8 mouse cellular contexts compared by ENCODE assay signal in the genomic region with DNA sequence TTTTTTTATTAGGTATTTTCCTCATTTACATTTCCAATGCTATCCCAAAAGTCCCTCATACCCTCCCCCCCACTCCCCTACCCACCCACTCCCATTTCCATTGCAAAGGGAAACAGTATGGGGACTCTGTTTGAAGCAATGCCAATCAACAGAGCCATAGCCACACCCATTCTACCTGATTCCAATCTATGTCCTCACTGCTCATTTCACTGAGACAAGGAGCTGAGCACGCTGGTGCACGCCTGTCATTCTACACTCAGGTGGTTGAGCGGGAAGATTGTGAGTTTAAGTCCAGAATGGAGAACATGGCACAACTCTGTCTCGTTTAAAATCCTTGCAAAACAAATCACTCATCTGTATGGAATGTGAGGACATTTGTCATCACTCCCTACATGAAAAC. TPM values are rescaled to one million over a fixed set of nuclear protein-coding genes. Genes with fewer than 3 reads are reported as not detected.
DNase-seq lines count a peak whose midpoint lies in the region; ATAC-seq and TF ChIP-seq lines count a peak whose summit lies in the region.

No protein-coding gene starts in this region.

- H3K9ac ChIP-seq in hindbrain, postnatal 0 days (replicated peaks; ENCODE audit: low read length), result no peak overlapping the region
- H3K9ac ChIP-seq in hindbrain, embryonic 12.5 days, result no peak overlapping the region
- peak overlapping the region; percentile 69; the same call in 1 of the 2 replicates for H3K9ac ChIP-seq in liver, embryonic 15.5 days

- TF ChIP-seq CTCF in hindbrain, postnatal 0 days (IDR thresholded peaks at IDR 0.05; ENCODE audit: low read depth), result no peak

- peak overlapping the region; percentile 93; the same call in 1 of the 2 replicates for H3K27ac ChIP-seq in hindbrain, embryonic 10.5 days
- no peak overlapping the region for H3K27ac ChIP-seq in hindbrain, postnatal 0 days
- no peak overlapping the region for H3K27ac ChIP-seq in hindbrain, embryonic 12.5 days
- H3K27ac ChIP-seq in liver, embryonic 15.5 days (replicated peaks), result peak overlapping the region; percentile 86; the same call in 1 of the 2 replicates

- 59% methylated on average over 4 of the region's 4 CpGs for WGBS in hindbrain, embryonic 10.5 days
- 64% methylated on average over 4 of the region's 4 CpGs for WGBS in hindbrain, postnatal 0 days
- WGBS in hindbrain, embryonic 12.5 days, result 63% methylated on average over 4 of the region's 4 CpGs
- WGBS in liver, embryonic 15.5 days (ENCODE audit: insufficient replicate concordance), result 35% methylated on average over 4 of the region's 4 CpGs

- H3K4me2 ChIP-seq in hindbrain, postnatal 0 days (ENCODE audit: low read depth, low read length), result no peak overlapping the region
- H3K4me2 ChIP-seq in hindbrain, embryonic 12.5 days (replicated peaks), result peak overlapping the region; percentile 86; the same call in 1 of the 2 replicates
- peak overlapping the region; percentile 89 for H3K4me2 ChIP-seq in liver, embryonic 15.5 days

- H3K27me3 ChIP-seq in hindbrain, embryonic 10.5 days (ENCODE audit: insufficient read depth, poor library complexity, severe bottlenecking), result no peaks in the 10 kb centered on the region
- H3K27me3 ChIP-seq in hindbrain, postnatal 0 days (ENCODE audit: insufficient read depth, low read length), result no peaks in the 10 kb centered on the region
- H3K27me3 ChIP-seq in hindbrain, embryonic 12.5 days, result no peaks in the 10 kb centered on the region
- H3K27me3 ChIP-seq in liver, embryonic 15.5 days, result no peaks in the 10 kb centered on the region

- H3K4me1 ChIP-seq in hindbrain, embryonic 10.5 days (replicated peaks), result peaks cover 26% of the 10 kb centered on the region
- peaks cover 10% of the 10 kb centered on the region for H3K4me1 ChIP-seq in hindbrain, postnatal 0 days (ENCODE audit: insufficient read depth, low read length)
- H3K4me1 ChIP-seq in hindbrain, embryonic 12.5 days, result peaks cover 18% of the 10 kb centered on the region
- H3K4me1 ChIP-seq in liver, embryonic 15.5 days (replicated peaks), result peaks cover 25% of the 10 kb centered on the region

- no peaks in the 10 kb centered on the region for H3K9me3 ChIP-seq in hindbrain, embryonic 10.5 days
- H3K9me3 ChIP-seq in hindbrain, postnatal 0 days (ENCODE audit: low read length), result no peaks in the 10 kb centered on the region
- no peaks in the 10 kb centered on the region for H3K9me3 ChIP-seq in hindbrain, embryonic 12.5 days (replicated peaks)
- H3K9me3 ChIP-seq in liver, embryonic 15.5 days (replicated peaks), result no peaks in the 10 kb centered on the region

- H3K4me3 ChIP-seq in hindbrain, embryonic 10.5 days, result peak overlapping the region; percentile 74
- no peak overlapping the region for H3K4me3 ChIP-seq in hindbrain, postnatal 0 days (ENCODE audit: low read length)
- H3K4me3 ChIP-seq in hindbrain, embryonic 12.5 days, result 0 out of 2 replicates have a peak overlapping the region, but pooled peaks have one; percentile 71
- peak overlapping the region; percentile 73; the same call in 1 of the 2 replicates for H3K4me3 ChIP-seq in liver, embryonic 15.5 days (replicated peaks)

- no peak for DNase-seq in hindbrain, embryonic 10.5 days (ENCODE audit: low spot score)
- DNase-seq in hindbrain, postnatal 0 days (ENCODE audit: low spot score), result no peak
- peak; percentile 87 for DNase-seq in ES-CJ7 (ENCODE audit: low read depth, low spot score)
- DNase-seq in right cerebral cortex, postnatal 25 days, result no peak
- DNase-seq in right cerebral cortex, postnatal 4 days, result no peak

- no peak for ATAC-seq in hindbrain, postnatal 0 days
- no peak for ATAC-seq in hindbrain, embryonic 12.5 days (ENCODE audit: low FRiP score)
- ATAC-seq in liver, embryonic 15.5 days (ENCODE audit: insufficient read depth), result peak; percentile 47; the same call in 1 of the 2 replicates
- ATAC-seq in granulocyte monocyte progenitor cell, adult 5-6 weeks (replicated peaks; ENCODE audit: poor library complexity, severe bottlenecking), result no peak

- H3K36me3 ChIP-seq in hindbrain, embryonic 10.5 days, result peaks cover 51% of the 10 kb centered on the region
- H3K36me3 ChIP-seq in hindbrain, postnatal 0 days (ENCODE audit: insufficient read depth, low read length), result peaks cover 8% of the 10 kb centered on the region; the same call in 1 of the 2 replicates
- peaks cover 19% of the 10 kb centered on the region for H3K36me3 ChIP-seq in hindbrain, embryonic 12.5 days
- H3K36me3 ChIP-seq in liver, embryonic 15.5 days (replicated peaks), result peaks cover 15% of the 10 kb centered on the region

RNA-seq across cellular contexts. Expression of gene Mrm2, which starts 0.8 kb away (rescaled TPM):
- 21.5 and 21.7 TPM in 2 replicates for polyA plus RNA-seq in hindbrain, embryonic 10.5 days (2016; fragmentation: Nextera tagmentation; extraction: Ambion mirVana)
- total RNA-seq in hindbrain, postnatal 0 days (2014; rRNA removed), result 14.5 and 15.6 TPM in 2 replicates
- polyA plus RNA-seq in hindbrain, postnatal 0 days (2015; fragmentation: Nextera tagmentation; extraction: Ambion mirVana), result 15.0 and 15.8 TPM in 2 replicates
- polyA plus RNA-seq in hindbrain, embryonic 12.5 days (2016; fragmentation: Nextera tagmentation; extraction: Ambion mirVana), result 18.9 and 20.9 TPM in 2 replicates
- 8.4 and 8.5 TPM in 2 replicates for polyA plus RNA-seq in liver, embryonic 15.5 days (2015; fragmentation: Nextera tagmentation; extraction: Ambion mirVana)
- total RNA-seq in granulocyte monocyte progenitor cell, adult 5-6 weeks (2014; fragmentation: Nextera tagmentation), result 6.3 and 11.2 TPM in 2 replicates
- 7.7 and 9.3 TPM in 2 replicates for total RNA-seq in granulocyte monocyte progenitor cell, adult 5-6 weeks (2017)

RNA-seq across cellular contexts. Expression of gene Nudt1, which starts 11.1 kb away (rescaled TPM):
- 53.8 and 54.6 TPM in 2 replicates for polyA plus RNA-seq in hindbrain, embryonic 10.5 days (2016; fragmentation: Nextera tagmentation; extraction: Ambion mirVana)
- 7.5 and 8.7 TPM in 2 replicates for total RNA-seq in hindbrain, postnatal 0 days (2014; rRNA removed)
- polyA plus RNA-seq in hindbrain, postnatal 0 days (2015; fragmentation: Nextera tagmentation; extraction: Ambion mirVana), result 19.7 and 21.4 TPM in 2 replicates
- polyA plus RNA-seq in hindbrain, embryonic 12.5 days (2016; fragmentation: Nextera tagmentation; extraction: Ambion mirVana), result 31.1 and 32.1 TPM in 2 replicates
- polyA plus RNA-seq in liver, embryonic 15.5 days (2015; fragmentation: Nextera tagmentation; extraction: Ambion mirVana), result 22.1 and 22.8 TPM in 2 replicates
- total RNA-seq in granulocyte monocyte progenitor cell, adult 5-6 weeks (2014; fragmentation: Nextera tagmentation), result 40.7 and 43.1 TPM in 2 replicates
- 42.0 and 49.1 TPM in 2 replicates for total RNA-seq in granulocyte monocyte progenitor cell, adult 5-6 weeks (2017)

RNA-seq across cellular contexts. Expression of gene Mad1l1, which starts 11.2 kb away (rescaled TPM):
- polyA plus RNA-seq in hindbrain, embryonic 10.5 days (2016; fragmentation: Nextera tagmentation; extraction: Ambion mirVana), result 56.2 and 60.4 TPM in 2 replicates
- total RNA-seq in hindbrain, postnatal 0 days (2014; rRNA removed), result 18.6 and 29.1 TPM in 2 replicates
- 27.2 and 30.9 TPM in 2 replicates for polyA plus RNA-seq in hindbrain, postnatal 0 days (2015; fragmentation: Nextera tagmentation; extraction: Ambion mirVana)
- 39.9 and 44.8 TPM in 2 replicates for polyA plus RNA-seq in hindbrain, embryonic 12.5 days (2016; fragmentation: Nextera tagmentation; extraction: Ambion mirVana)
- 21.0 and 22.8 TPM in 2 replicates for polyA plus RNA-seq in liver, embryonic 15.5 days (2015; fragmentation: Nextera tagmentation; extraction: Ambion mirVana)
- total RNA-seq in granulocyte monocyte progenitor cell, adult 5-6 weeks (2014; fragmentation: Nextera tagmentation), result 18.3 and 24.4 TPM in 2 replicates
- 53.6 and 61.0 TPM in 2 replicates for total RNA-seq in granulocyte monocyte progenitor cell, adult 5-6 weeks (2017)

RNA-seq across cellular contexts. Expression of gene Snx8, which starts 56.5 kb away (rescaled TPM):
- 24.5 and 25.5 TPM in 2 replicates for polyA plus RNA-seq in hindbrain, embryonic 10.5 days (2016; fragmentation: Nextera tagmentation; extraction: Ambion mirVana)
- total RNA-seq in hindbrain, postnatal 0 days (2014; rRNA removed), result 68.0 and 79.6 TPM in 2 replicates
- polyA plus RNA-seq in hindbrain, postnatal 0 days (2015; fragmentation: Nextera tagmentation; extraction: Ambion mirVana), result 36.2 TPM in 2 replicates
- polyA plus RNA-seq in hindbrain, embryonic 12.5 days (2016; fragmentation: Nextera tagmentation; extraction: Ambion mirVana), result 21.1 and 22.1 TPM in 2 replicates
- 9.8 and 12.5 TPM in 2 replicates for polyA plus RNA-seq in liver, embryonic 15.5 days (2015; fragmentation: Nextera tagmentation; extraction: Ambion mirVana)
- 8.9 and 12.8 TPM in 2 replicates for total RNA-seq in granulocyte monocyte progenitor cell, adult 5-6 weeks (2014; fragmentation: Nextera tagmentation)
- 7.3 and 9.1 TPM in 2 replicates for total RNA-seq in granulocyte monocyte progenitor cell, adult 5-6 weeks (2017)

Comparison
In these comparisons a context has a peak if more than half of its experiments do, and no peak if none do; other contexts are left out.
1. H3K27ac ChIP-seq: peak in hindbrain, embryonic 10.5 days (single experiment) and liver, embryonic 15.5 days (single experiment); none in hindbrain, postnatal 0 days (single experiment) and hindbrain, embryonic 12.5 days (single experiment).